Mouse (Mus musculus): Measurements from ENCODE around the gene Ptprj. TPM values are rescaled to one million over a fixed set of nuclear protein-coding genes. Genes with fewer than 3 reads are reported as not detected.

The Ptprj gene
- total and polyA plus RNA-seq, 3 experiments: 3.7 to 10.5 (median 7.4) TPM

- Histone ChIP-seq H3K4me3 (no peak overlapping the region), H3K27me3 (ENCODE audit: control insufficient read depth, insufficient read depth, low read length) (no peaks in the 10 kb centered on the region), H3K9ac (ENCODE audit: low read depth, low read length) (no peak overlapping the region), H3K27ac (no peak overlapping the region), H3K36me3 (ENCODE audit: control insufficient read depth, insufficient read depth, low read length) (no peaks in the 10 kb centered on the region), H3K79me2 (replicated peaks; ENCODE audit: control insufficient read depth, insufficient read depth, low read length) (no peaks in the 10 kb centered on the region), H3K4me1 (ENCODE audit: control insufficient read depth, insufficient read depth, low read length) (peaks cover 5% of the 10 kb centered on the region)
- TF ChIP-seq POLR2A (IDR thresholded peaks at IDR 0.05; ENCODE audit: insufficient read depth, low read depth, low read length) (no peak), CTCF (IDR thresholded peaks at IDR 0.05) (no peak), EP300 (IDR thresholded peaks at IDR 0.05; ENCODE audit: insufficient read depth, low read depth, low read length) (no peak)
- WGBS: 93% methylated on average over 2 of the region's 2 CpGs
- DNase-seq: no peak
- intact Hi-C loops (cut with DNase I): no loop called here
Observed at GRCm38 (mm10) chr2:90570871-90571270, 9.6 kb downstream of the Ptprj start.

GRCm38 (mm10) chr2:90570216-90570615, 10.2 kb downstream of the Ptprj start:
- H3K36me3 ChIP-seq (ENCODE audit: control insufficient read depth, insufficient read depth, low read length): no peaks in the 10 kb centered on the region
- peaks cover 8% of the 10 kb centered on the region for H3K4me1 ChIP-seq (ENCODE audit: control insufficient read depth, insufficient read depth, low read length)
- DNase-seq: peak in 1 of 2 experiments; percentile 18
- H3K79me2 ChIP-seq (replicated peaks; ENCODE audit: control insufficient read depth, insufficient read depth, low read length): no peaks in the 10 kb centered on the region
- no peak for TF ChIP-seq EP300 (IDR thresholded peaks at IDR 0.05; ENCODE audit: insufficient read depth, low read depth, low read length)
- no peak for TF ChIP-seq POLR2A (IDR thresholded peaks at IDR 0.05; ENCODE audit: insufficient read depth, low read depth, low read length)
- no peak for TF ChIP-seq CTCF (IDR thresholded peaks at IDR 0.05)
- no peak overlapping the region for H3K4me3 ChIP-seq
- intact Hi-C loops (cut with DNase I): no loop called here
- H3K27me3 ChIP-seq (ENCODE audit: control insufficient read depth, insufficient read depth, low read length): no peaks in the 10 kb centered on the region
- H3K9ac ChIP-seq (ENCODE audit: low read depth, low read length): no peak overlapping the region
- no peak overlapping the region for H3K27ac ChIP-seq
- WGBS: 64% methylated on average over 10 of the region's 10 CpGs

GRCm38 (mm10) chr2:90568961-90569481, 11.4 kb downstream of the Ptprj start:
- no peak overlapping the region for H3K4me3 ChIP-seq
- intact Hi-C loops (cut with DNase I): no loop called here
- 77% methylated on average over 7 of the region's 7 CpGs for WGBS
- no peaks in the 10 kb centered on the region for H3K27me3 ChIP-seq (ENCODE audit: control insufficient read depth, insufficient read depth, low read length)
- TF ChIP-seq CTCF (IDR thresholded peaks at IDR 0.05) (no peak), POLR2A (IDR thresholded peaks at IDR 0.05; ENCODE audit: insufficient read depth, low read depth, low read length) (no peak), EP300 (IDR thresholded peaks at IDR 0.05; ENCODE audit: insufficient read depth, low read depth, low read length) (no peak)
- no peak for DNase-seq
- H3K4me1 ChIP-seq (ENCODE audit: control insufficient read depth, insufficient read depth, low read length): peaks cover 8% of the 10 kb centered on the region
- no peak overlapping the region for H3K9ac ChIP-seq (ENCODE audit: low read depth, low read length)
- no peak overlapping the region for H3K27ac ChIP-seq
- H3K36me3 ChIP-seq (ENCODE audit: control insufficient read depth, insufficient read depth, low read length): no peaks in the 10 kb centered on the region
- no peaks in the 10 kb centered on the region for H3K79me2 ChIP-seq (replicated peaks; ENCODE audit: control insufficient read depth, insufficient read depth, low read length)

- H3K27ac ChIP-seq: no peak overlapping the region
- peaks cover 8% of the 10 kb centered on the region for H3K4me1 ChIP-seq (ENCODE audit: control insufficient read depth, insufficient read depth, low read length)
- no peak for TF ChIP-seq CTCF (IDR thresholded peaks at IDR 0.05)
- no peak for TF ChIP-seq POLR2A (IDR thresholded peaks at IDR 0.05; ENCODE audit: insufficient read depth, low read depth, low read length)
- TF ChIP-seq EP300 (IDR thresholded peaks at IDR 0.05; ENCODE audit: insufficient read depth, low read depth, low read length): no peak
- H3K36me3 ChIP-seq (ENCODE audit: control insufficient read depth, insufficient read depth, low read length): no peaks in the 10 kb centered on the region
- intact Hi-C loops (cut with DNase I): no loop called here
- H3K27me3 ChIP-seq (ENCODE audit: control insufficient read depth, insufficient read depth, low read length): no peaks in the 10 kb centered on the region
- no peaks in the 10 kb centered on the region for H3K79me2 ChIP-seq (replicated peaks; ENCODE audit: control insufficient read depth, insufficient read depth, low read length)
- no peak overlapping the region for H3K4me3 ChIP-seq
- no peak overlapping the region for H3K9ac ChIP-seq (ENCODE audit: low read depth, low read length)
- no peak for DNase-seq
- WGBS: 88% methylated on average over 7 of the region's 7 CpGs
Observed at GRCm38 (mm10) chr2:90568091-90568490, 12.4 kb downstream of the Ptprj start.

- Histone ChIP-seq H3K27ac (no peak overlapping the region), H3K4me3 (no peak overlapping the region), H3K27me3 (ENCODE audit: control insufficient read depth, insufficient read depth, low read length) (no peaks in the 10 kb centered on the region), H3K36me3 (ENCODE audit: control insufficient read depth, insufficient read depth, low read length) (no peaks in the 10 kb centered on the region), H3K79me2 (replicated peaks; ENCODE audit: control insufficient read depth, insufficient read depth, low read length) (no peaks in the 10 kb centered on the region), H3K4me1 (ENCODE audit: control insufficient read depth, insufficient read depth, low read length) (peaks cover 9% of the 10 kb centered on the region), H3K9ac (ENCODE audit: low read depth, low read length) (no peak overlapping the region)
- WGBS: 60% methylated on average over 8 of the region's 8 CpGs
- no peak for TF ChIP-seq CTCF (IDR thresholded peaks at IDR 0.05)
- no peak for TF ChIP-seq EP300 (IDR thresholded peaks at IDR 0.05; ENCODE audit: insufficient read depth, low read depth, low read length)
- TF ChIP-seq POLR2A (IDR thresholded peaks at IDR 0.05; ENCODE audit: insufficient read depth, low read depth, low read length): no peak
- intact Hi-C loops (cut with DNase I): no loop called here
- DNase-seq: peak in 1 of 2 experiments; percentile 29
Observed at GRCm38 (mm10) chr2:90566773-90567528, 13.5 kb downstream of the Ptprj start.

- no peaks in the 10 kb centered on the region for H3K27me3 ChIP-seq (ENCODE audit: control insufficient read depth, insufficient read depth, low read length)
- TF ChIP-seq CTCF (IDR thresholded peaks at IDR 0.05) (no peak), POLR2A (IDR thresholded peaks at IDR 0.05; ENCODE audit: insufficient read depth, low read depth, low read length) (no peak), EP300 (IDR thresholded peaks at IDR 0.05; ENCODE audit: insufficient read depth, low read depth, low read length) (no peak)
- H3K79me2 ChIP-seq (replicated peaks; ENCODE audit: control insufficient read depth, insufficient read depth, low read length): no peaks in the 10 kb centered on the region
- DNase-seq: peak in 1 of 2 experiments; percentile 34
- H3K4me1 ChIP-seq (ENCODE audit: control insufficient read depth, insufficient read depth, low read length): peaks cover 10% of the 10 kb centered on the region
- intact Hi-C loops (cut with DNase I): no loop called here
- no peak overlapping the region for H3K9ac ChIP-seq (ENCODE audit: low read depth, low read length)
- no peak overlapping the region for H3K27ac ChIP-seq
- H3K4me3 ChIP-seq: no peak overlapping the region
- no peaks in the 10 kb centered on the region for H3K36me3 ChIP-seq (ENCODE audit: control insufficient read depth, insufficient read depth, low read length)
- 34% methylated on average over 7 of the region's 7 CpGs for WGBS
Observed at GRCm38 (mm10) chr2:90566046-90566445, 14.4 kb downstream of the Ptprj start.

All from heart, adult 2 months (tissue).